9 mouse cellular contexts compared by ENCODE assay signal in genomic region chr3:9154172-9154571, GRCm38 (mm10).
DNase-seq lines count a peak whose midpoint lies in the region; ATAC-seq lines count a peak whose summit lies in the region.
"Had no signal": no experiment of that assay in that cellular context is flagged by ENCODE, and none has a peak within 500 bp of the region (broad histone marks: within the 10 kb centered on the region; RNA-seq: fewer than 3 reads in every experiment).

No protein-coding gene starts in this region.

- DNase-seq in lung, postnatal 36 days: peak; percentile 7
- no peak for DNase-seq in lung, postnatal 14 days
- DNase-seq in thymus, postnatal 36 days: peak; percentile 15 to 21
- no peak for DNase-seq in right cerebral cortex, postnatal 10 days (ENCODE audit: low spot score in 2 of 2)
- DNase-seq in right cerebral cortex, postnatal 25 days: no peak
- DNase-seq: embryo, embryonic 11 days had no signal

- peak; percentile 88 for ATAC-seq in activated CD4-positive, CD25-positive, alpha-beta regulatory T cell, adult 4 months
- ATAC-seq in megakaryocyte progenitor cell, adult 5-6 weeks (replicated peaks; ENCODE audit: poor library complexity): peak; percentile 77
- ATAC-seq in erythroid progenitor cell, adult 5-6 weeks (replicated peaks; ENCODE audit: low FRiP score, poor library complexity, severe bottlenecking): no peak

Comparison
In these comparisons a context has a peak if more than half of its experiments do, and no peak if none do; other contexts are left out.
1. DNase-seq: peak in lung, postnatal 36 days (single experiment) and thymus, postnatal 36 days (2 of 2); none in lung, postnatal 14 days (single experiment), right cerebral cortex, postnatal 10 days (0 of 2) and right cerebral cortex, postnatal 25 days (single experiment).